Mouse (Mus musculus) liver, embryonic 15.5 days (tissue): ENCODE results near the gene Adap1. TPM values are rescaled to one million over a fixed set of nuclear protein-coding genes. Genes with fewer than 3 reads are reported as not detected.

ENCODE experiments used
- ATAC-seq: fragments of 200-750 bp; cut with Nextera tagmentation; 2 replicates; pipeline ENCODE4 v1.8.0; 2017; ENCODE audit warnings: moderate number of reproducible peaks, mild to moderate bottlenecking, moderate library complexity; ENCODE audit not compliant: insufficient read depth
- H3K27ac ChIP-seq: fragments of 300-500 bp; sonication (generic); replicated peaks from 2 replicates; pipeline ENCODE4 v1.5.1; 2015; ENCODE audit warnings: mild to moderate bottlenecking, inconsistent platforms
- H3K27me3 ChIP-seq: fragments of 300-500 bp; sonication (generic); 2 replicates; pipeline ENCODE4 v1.6.1; 2015; ENCODE audit warnings: mild to moderate bottlenecking, inconsistent platforms
- H3K36me3 ChIP-seq: fragments of 300-500 bp; sonication (generic); replicated peaks from 2 replicates; pipeline ENCODE4 v1.6.1; 2015; ENCODE audit warnings: moderate library complexity, mild to moderate bottlenecking, inconsistent platforms
- H3K4me1 ChIP-seq: fragments of 300-500 bp; sonication (generic); replicated peaks from 2 replicates; pipeline ENCODE4 v1.6.1; 2015; ENCODE audit warnings: inconsistent platforms
- H3K4me2 ChIP-seq: fragments of 300-500 bp; sonication (generic); 2 replicates; pipeline ENCODE4 v1.6.1; 2015; ENCODE audit warnings: moderate library complexity, mild to moderate bottlenecking, inconsistent platforms
- H3K4me3 ChIP-seq: fragments of 300-500 bp; sonication (generic); replicated peaks from 2 replicates; pipeline ENCODE4 v1.5.1; 2015; ENCODE audit warnings: mild to moderate bottlenecking, inconsistent platforms
- H3K9ac ChIP-seq: fragments of 300-500 bp; sonication (generic); 2 replicates; pipeline ENCODE4 v1.6.1; 2015; ENCODE audit warnings: moderate library complexity, mild to moderate bottlenecking, inconsistent platforms
- H3K9me3 ChIP-seq: fragments of 300-500 bp; sonication (generic); replicated peaks from 2 replicates; pipeline ENCODE4 v1.6.1; 2016; ENCODE audit warnings: inconsistent platforms
- WGBS: fragments of 180-500 bp; shearing (Covaris S2); methylation state at CpG from one replicate; pipeline ENCODE4 v1.1.7; 2015; ENCODE audit warnings: mixed read lengths; ENCODE audit not compliant: insufficient replicate concordance; 5-methylcytosine and 5-hydroxymethylcytosine counted together
- polyA plus RNA-seq: library from polyadenylated mRNA; unstranded; fragments of >200 nt; fragmentation: Nextera tagmentation; extraction: Ambion mirVana; gene quantifications from 2 replicates; pipeline ENCODE4 v1.2.1, GENCODE M21; 2015

Adap1 gene
- polyA plus RNA-seq, 1 experiment from 2014 or later, result 4.3 TPM

DNA sequence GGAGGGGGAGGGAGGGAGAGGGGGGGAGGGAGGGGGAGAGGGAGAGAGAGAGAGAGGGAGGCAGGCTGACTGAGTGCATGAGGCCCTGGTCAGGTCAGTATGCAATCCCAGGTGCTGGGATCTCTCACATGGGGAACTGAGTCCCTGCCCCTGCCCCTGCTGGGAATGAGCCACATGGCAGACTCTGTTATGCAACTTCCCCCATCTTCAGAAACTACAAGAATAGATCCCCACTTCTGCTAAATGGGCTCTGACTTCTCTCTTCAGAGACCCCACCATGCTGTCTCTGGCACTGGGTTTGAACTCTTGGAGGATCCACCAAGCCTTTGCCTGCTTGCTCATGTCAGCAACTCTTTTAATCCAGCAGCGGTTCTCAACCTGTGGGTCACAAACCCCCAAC is 40.4 kb upstream of the Adap1 start:
- no peaks in the 10 kb centered on the region for H3K9me3 ChIP-seq
- ATAC-seq, result no peak
- WGBS, result 52% methylated on average over 1 of the region's 1 CpGs
- peaks cover 70% of the 10 kb centered on the region for H3K4me1 ChIP-seq
- no peaks in the 10 kb centered on the region for H3K36me3 ChIP-seq
- no peaks in the 10 kb centered on the region for H3K27me3 ChIP-seq
- peak overlapping the region; percentile 10; the same call in 1 of the 2 replicates for H3K4me2 ChIP-seq
- no peak overlapping the region for H3K9ac ChIP-seq
- peak overlapping the region; percentile 92; the same call in 1 of the 2 replicates for H3K27ac ChIP-seq
- H3K4me3 ChIP-seq, result no peak overlapping the region

GRCm38 (mm10) chr5:139364911-139365571 is 39.6 kb upstream of the Adap1 start:
- Histone ChIP-seq H3K27ac (peak overlapping the region; percentile 82), H3K9ac (0 out of 2 replicates have a peak overlapping the region, but pooled peaks have one; percentile 7), H3K9me3 (no peaks in the 10 kb centered on the region), H3K4me3 (no peak overlapping the region), H3K27me3 (no peaks in the 10 kb centered on the region), H3K4me1 (peaks cover 62% of the 10 kb centered on the region), H3K36me3 (no peaks in the 10 kb centered on the region), H3K4me2 (peak overlapping the region; percentile 43)
- WGBS, result 38% methylated on average over 5 of the region's 5 CpGs
- peak; percentile 17; the same call in 1 of the 2 replicates for ATAC-seq

- Histone ChIP-seq H3K27me3 (no peaks in the 10 kb centered on the region), H3K4me2 (peak overlapping the region; percentile 43), H3K4me3 (no peak overlapping the region), H3K36me3 (no peaks in the 10 kb centered on the region), H3K27ac (peak overlapping the region; percentile 82), H3K9me3 (no peaks in the 10 kb centered on the region), H3K9ac (0 out of 2 replicates have a peak overlapping the region, but pooled peaks have one; percentile 7), H3K4me1 (peaks cover 55% of the 10 kb centered on the region)
- WGBS, result 20% methylated on average over 12 of the region's 12 CpGs
- ATAC-seq, result peak; percentile 49
Measured at GRCm38 (mm10) chr5:139364260-139364910, 39.0 kb upstream of the Adap1 start.

GRCm38 (mm10) chr5:139363858-139364257 is 38.4 kb upstream of the Adap1 start:
- H3K36me3 ChIP-seq, result no peaks in the 10 kb centered on the region
- no peak overlapping the region for H3K4me3 ChIP-seq
- peaks cover 51% of the 10 kb centered on the region for H3K4me1 ChIP-seq
- H3K27ac ChIP-seq, result no peak overlapping the region
- no peaks in the 10 kb centered on the region for H3K9me3 ChIP-seq
- WGBS, result 55% methylated on average over 7 of the region's 7 CpGs
- ATAC-seq, result no peak
- H3K27me3 ChIP-seq, result no peaks in the 10 kb centered on the region
- H3K9ac ChIP-seq, result no peak overlapping the region
- 0 out of 2 replicates have a peak overlapping the region, but pooled peaks have one; percentile 43 for H3K4me2 ChIP-seq

DNA sequence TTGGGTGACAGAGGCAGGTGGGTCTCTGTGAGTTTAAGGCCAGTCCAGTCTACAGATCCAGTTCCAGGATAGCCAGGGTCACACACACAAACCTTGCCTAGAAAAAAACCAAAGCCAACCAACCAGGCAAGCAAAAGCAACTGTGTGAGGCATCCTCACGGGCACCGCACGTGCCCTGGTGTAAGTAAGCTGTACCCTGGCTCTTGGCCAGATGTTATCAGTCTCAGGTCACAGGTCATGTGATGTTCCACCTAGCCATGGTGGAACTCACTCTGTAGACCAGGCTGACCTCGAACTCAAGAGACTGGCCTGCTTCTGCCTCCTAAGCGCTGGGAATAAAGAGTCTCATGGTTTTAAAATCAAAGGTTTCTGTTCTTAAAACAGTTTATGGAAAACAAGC is 33.8 kb upstream of the Adap1 start:
- no peaks in the 10 kb centered on the region for H3K9me3 ChIP-seq
- no peak overlapping the region for H3K4me2 ChIP-seq
- H3K9ac ChIP-seq, result no peak overlapping the region
- H3K27ac ChIP-seq, result no peak overlapping the region
- 77% methylated on average over 5 of the region's 5 CpGs for WGBS
- H3K4me3 ChIP-seq, result no peak overlapping the region
- ATAC-seq, result no peak
- no peaks in the 10 kb centered on the region for H3K27me3 ChIP-seq
- H3K4me1 ChIP-seq, result peaks cover 7% of the 10 kb centered on the region
- H3K36me3 ChIP-seq, result no peaks in the 10 kb centered on the region

DNA sequence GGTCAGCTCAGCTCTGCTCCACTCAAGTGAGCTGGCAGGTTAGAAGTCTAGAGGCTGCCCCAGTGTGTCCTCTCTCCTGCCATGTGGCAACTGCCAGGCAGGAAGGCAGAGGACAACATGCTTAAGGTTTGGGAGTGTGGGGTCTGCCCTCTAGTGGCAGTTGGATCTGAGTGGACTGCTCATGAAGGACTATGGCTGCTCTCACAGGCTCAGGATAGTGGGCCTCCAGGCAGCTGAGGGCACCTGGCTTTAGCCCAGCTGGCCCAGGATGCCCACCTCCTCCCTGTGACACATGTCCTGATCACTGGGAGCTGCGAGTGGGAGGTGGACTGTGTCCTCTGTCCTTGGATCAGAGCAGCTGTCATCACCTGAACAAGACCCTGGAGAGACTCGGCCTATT is 33.2 kb upstream of the Adap1 start:
- 71% methylated on average over 2 of the region's 2 CpGs for WGBS
- Histone ChIP-seq H3K4me2 (no peak overlapping the region), H3K9ac (no peak overlapping the region), H3K27ac (no peak overlapping the region), H3K36me3 (no peaks in the 10 kb centered on the region), H3K4me1 (peaks cover 7% of the 10 kb centered on the region), H3K9me3 (no peaks in the 10 kb centered on the region), H3K27me3 (no peaks in the 10 kb centered on the region), H3K4me3 (no peak overlapping the region)
- ATAC-seq, result 0 out of 2 replicates have a peak, but pooled peaks have one; percentile 11

- Histone ChIP-seq H3K4me3 (no peak overlapping the region), H3K9ac (no peak overlapping the region), H3K27ac (no peak overlapping the region), H3K36me3 (no peaks in the 10 kb centered on the region), H3K4me2 (no peak overlapping the region), H3K27me3 (0 out of 2 replicates have a peak, but pooled peaks cover 4% of the 10 kb centered on the region), H3K9me3 (no peaks in the 10 kb centered on the region), H3K4me1 (peaks cover 39% of the 10 kb centered on the region)
- WGBS, result 35% methylated on average over 19 of the region's 19 CpGs
- ATAC-seq, result no peak; the same call in none of the 2 replicates
Measured at GRCm38 (mm10) chr5:139355235-139355772, 29.9 kb upstream of the Adap1 start.

DNA sequence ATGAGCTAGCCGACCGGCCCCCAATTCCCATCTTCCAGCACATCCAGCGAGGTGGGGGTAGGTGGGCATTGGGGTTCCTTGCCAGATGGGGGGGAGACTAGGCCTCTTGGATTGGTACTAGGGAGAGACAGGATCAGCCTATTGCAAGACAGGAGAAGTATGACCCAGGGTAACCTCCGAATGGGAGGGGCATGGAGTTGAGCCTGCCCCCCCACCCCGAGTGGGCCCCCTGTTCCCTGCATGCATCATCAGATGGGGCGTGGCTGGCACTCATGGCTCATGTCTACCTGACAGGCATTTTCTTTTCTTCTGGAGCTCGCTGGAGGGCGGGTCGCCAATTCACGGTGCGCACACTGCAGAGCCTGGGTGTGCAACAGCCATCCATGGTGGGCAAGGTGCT is 28.5 kb upstream of the Adap1 start:
- 73% methylated on average over 11 of the region's 11 CpGs for WGBS
- H3K36me3 ChIP-seq, result no peaks in the 10 kb centered on the region
- H3K27me3 ChIP-seq, result 0 out of 2 replicates have a peak, but pooled peaks cover 4% of the 10 kb centered on the region
- no peaks in the 10 kb centered on the region for H3K9me3 ChIP-seq
- no peak overlapping the region for H3K27ac ChIP-seq
- no peak overlapping the region for H3K9ac ChIP-seq
- H3K4me1 ChIP-seq, result peaks cover 53% of the 10 kb centered on the region
- ATAC-seq, result no peak
- H3K4me3 ChIP-seq, result no peak overlapping the region
- no peak overlapping the region for H3K4me2 ChIP-seq

DNA sequence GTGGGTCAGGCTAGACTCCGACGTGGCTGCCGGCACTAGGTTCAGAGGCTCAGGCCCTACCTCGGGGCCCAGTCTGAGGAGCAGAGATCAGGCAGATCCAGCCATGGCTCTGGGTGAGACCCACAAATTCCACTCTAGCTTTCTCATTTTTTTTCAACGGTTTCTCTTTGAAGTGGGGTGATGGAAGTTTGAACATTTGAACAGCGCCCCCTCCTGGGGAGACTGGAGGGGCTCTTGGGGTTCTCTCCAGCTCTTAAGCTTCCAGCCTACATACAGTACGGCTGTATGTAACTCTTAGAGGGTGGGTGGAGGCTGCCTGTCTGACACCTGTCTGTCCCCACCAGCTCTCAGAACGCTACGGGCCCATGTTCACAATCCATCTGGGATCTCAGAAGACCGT is 28.1 kb upstream of the Adap1 start:
- Histone ChIP-seq H3K4me2 (no peak overlapping the region), H3K4me1 (peaks cover 57% of the 10 kb centered on the region), H3K4me3 (no peak overlapping the region), H3K36me3 (no peaks in the 10 kb centered on the region), H3K27me3 (0 out of 2 replicates have a peak, but pooled peaks cover 4% of the 10 kb centered on the region), H3K9me3 (no peaks in the 10 kb centered on the region), H3K27ac (no peak overlapping the region), H3K9ac (no peak overlapping the region)
- no peak for ATAC-seq
- 48% methylated on average over 10 of the region's 10 CpGs for WGBS

DNA sequence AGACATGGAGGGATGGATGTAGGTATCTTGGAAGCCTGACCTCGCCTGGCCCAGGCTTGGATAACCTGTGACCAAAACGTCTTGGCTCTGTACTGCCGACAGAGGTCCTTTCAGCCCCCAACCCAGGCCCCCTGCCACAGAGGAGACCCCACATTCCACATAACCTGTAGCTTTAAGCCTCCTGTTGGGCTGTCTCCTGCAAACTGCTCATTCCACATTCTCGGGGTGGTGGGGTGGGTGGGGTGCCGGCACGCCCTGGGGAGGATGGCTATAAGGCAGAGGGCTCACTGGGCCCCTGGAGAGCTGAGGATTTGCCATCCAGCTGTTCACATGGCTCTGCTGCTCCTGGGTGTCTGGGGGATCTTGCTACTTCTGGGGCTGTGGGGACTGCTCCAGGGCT is 26.9 kb upstream of the Adap1 start, which contains the start of gene Cyp2w1:
Cyp2w1 (plus strand) TSS at position 301 of the 400 bp plus-strand sequence.
- Histone ChIP-seq H3K9ac (no peak within 1 kb of the TSS), H3K9me3 (no peaks in the 10 kb centered on the region), H3K4me3 (no peak within 1 kb of the TSS), H3K27ac (peak within 1 kb of the TSS; percentile 31; the same call in 1 of the 2 replicates), H3K27me3 (0 out of 2 replicates have a peak, but pooled peaks cover 4% of the 10 kb centered on the region), H3K4me1 (peaks cover 66% of the 10 kb centered on the region), H3K36me3 (no peaks in the 10 kb centered on the region), H3K4me2 (0 out of 2 replicates have a peak within 1 kb of the TSS, but pooled peaks have one; percentile 3)
- WGBS, result 57% methylated on average over 6 of the region's 6 CpGs
- no peak for ATAC-seq

DNA sequence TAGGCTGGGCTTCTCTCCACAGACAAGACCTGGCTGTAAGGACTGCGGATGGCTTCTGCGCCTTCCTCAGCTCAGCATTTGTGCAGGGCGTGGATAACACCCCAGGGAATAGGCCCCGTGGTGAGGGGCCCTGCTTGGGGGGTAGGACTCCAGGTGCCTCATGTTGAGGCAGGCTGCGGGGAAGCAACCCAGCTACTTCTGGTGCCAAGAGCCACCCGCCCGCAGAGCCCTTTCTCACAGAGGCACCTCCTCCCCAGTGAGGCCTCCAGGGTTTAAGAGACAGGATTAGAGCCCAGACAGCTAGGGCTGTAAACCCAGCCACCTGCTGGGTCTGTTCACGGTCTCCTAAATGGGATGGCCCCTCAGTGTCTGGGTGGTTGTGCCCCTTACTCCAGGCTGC is 26.2 kb upstream of the Adap1 start:
- Histone ChIP-seq H3K9me3 (no peaks in the 10 kb centered on the region), H3K4me2 (0 out of 2 replicates have a peak overlapping the region, but pooled peaks have one; percentile 3), H3K27me3 (0 out of 2 replicates have a peak, but pooled peaks cover 4% of the 10 kb centered on the region), H3K9ac (no peak overlapping the region), H3K36me3 (no peaks in the 10 kb centered on the region), H3K27ac (peak overlapping the region; percentile 31; the same call in 1 of the 2 replicates), H3K4me3 (no peak overlapping the region), H3K4me1 (peaks cover 66% of the 10 kb centered on the region)
- ATAC-seq, result no peak
- 31% methylated on average over 8 of the region's 8 CpGs for WGBS
